Mouse (Mus musculus): Measurements from ENCODE around the gene Cldn4. TPM values are rescaled to one million over a fixed set of nuclear protein-coding genes. Genes with fewer than 3 reads are reported as not detected.
"Not testable (repeated sequence)": the region's sequence is repeated elsewhere in the genome, so short reads cannot be mapped to it uniquely, and the experiment has no call there.

Gene Cldn4
- polyA plus RNA-seq, 1 experiment from 2014 or later, result 13.6 TPM

DNA sequence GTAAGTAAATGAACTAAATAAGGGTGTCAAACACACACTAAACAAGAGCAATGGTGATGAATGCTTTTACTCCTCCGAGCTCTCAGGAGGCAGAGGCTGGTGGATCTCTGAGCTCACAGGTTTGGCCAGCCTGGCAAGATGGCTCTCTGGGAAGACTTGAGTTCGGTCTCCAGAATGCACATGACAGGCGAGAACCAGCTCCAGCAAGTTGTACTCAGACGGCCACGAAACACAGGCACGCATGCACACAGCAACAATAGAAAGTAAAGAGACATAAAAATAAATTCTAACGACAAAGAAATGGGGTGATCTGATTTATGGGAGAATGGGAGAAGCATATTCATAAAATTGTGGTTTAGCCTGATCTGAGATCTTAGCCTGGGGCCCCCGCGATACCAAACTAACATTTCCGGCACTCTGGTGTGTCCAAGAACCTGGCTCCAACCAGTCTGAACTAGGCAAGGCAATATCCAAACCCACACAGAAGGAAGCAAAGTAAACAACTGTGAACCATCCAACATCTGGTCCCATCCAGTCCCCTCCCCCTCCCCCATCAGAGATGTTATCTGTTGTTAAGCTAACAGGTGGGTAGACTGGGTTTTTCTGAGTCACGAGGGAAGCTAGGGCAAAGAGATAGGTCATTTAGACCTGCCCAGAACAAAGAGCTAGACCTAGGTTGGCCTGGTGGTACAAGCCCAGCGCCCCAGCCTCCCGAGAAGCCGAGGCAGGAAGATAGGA is 5.1 kb downstream of the Cldn4 start:
- no peaks in the 10 kb centered on the region for H3K4me1 ChIP-seq (ENCODE audit: control insufficient read depth, insufficient read depth, low read length)
- H3K27me3 ChIP-seq (ENCODE audit: control insufficient read depth, insufficient read depth, low read length), result peaks cover 20% of the 10 kb centered on the region
- no peak overlapping the region for H3K4me3 ChIP-seq (ENCODE audit: low read depth, low read length)
- 75% methylated on average over 14 of the region's 14 CpGs for WGBS
- no peak overlapping the region for H3K4me2 ChIP-seq (ENCODE audit: low read depth, severe bottlenecking)
- no peak overlapping the region for H3K9ac ChIP-seq (ENCODE audit: low read length)
- H3K9me3 ChIP-seq (ENCODE audit: control insufficient read depth, low read length), result no peaks in the 10 kb centered on the region
- no peak for ATAC-seq (ENCODE audit: insufficient number of reproducible peaks, low FRiP score, low TSS enrichment, low read depth)
- no peak for DNase-seq (ENCODE audit: low spot score)
- no peak overlapping the region for H3K27ac ChIP-seq (replicated peaks; ENCODE audit: low read depth, low read length)
- no peaks in the 10 kb centered on the region for H3K36me3 ChIP-seq (ENCODE audit: control insufficient read depth, insufficient read depth, low read length)

DNA sequence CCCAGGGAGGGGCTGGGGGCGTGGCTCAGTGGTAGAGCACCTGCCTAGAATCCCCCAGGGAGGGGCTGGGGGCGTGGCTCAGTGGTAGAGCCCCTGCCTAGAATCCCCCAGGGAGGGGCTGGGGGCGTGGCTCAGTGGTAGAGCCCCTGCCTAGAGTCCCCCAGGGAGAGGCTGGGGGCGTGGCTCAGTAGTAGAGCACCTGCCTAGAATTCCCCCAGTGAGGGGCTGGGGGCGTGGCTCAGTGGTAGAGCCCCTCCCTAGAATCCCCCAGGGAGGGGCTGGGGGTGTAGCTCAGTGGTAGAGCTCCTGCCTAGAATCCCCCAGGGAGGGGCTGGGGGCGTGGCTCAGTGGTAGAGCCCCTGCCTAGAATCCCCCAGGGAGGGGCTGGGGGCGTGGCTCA is 7.2 kb downstream of the Cldn4 start:
- H3K9me3 ChIP-seq (ENCODE audit: control insufficient read depth, low read length); H3K4me2 ChIP-seq (ENCODE audit: low read depth, severe bottlenecking); H3K9ac ChIP-seq (ENCODE audit: low read length); DNase-seq (ENCODE audit: low spot score); H3K36me3 ChIP-seq (ENCODE audit: control insufficient read depth, insufficient read depth, low read length); H3K27ac ChIP-seq (replicated peaks; ENCODE audit: low read depth, low read length); ATAC-seq (ENCODE audit: insufficient number of reproducible peaks, low FRiP score, low TSS enrichment, low read depth); H3K27me3 ChIP-seq (ENCODE audit: control insufficient read depth, insufficient read depth, low read length); H3K4me3 ChIP-seq (ENCODE audit: low read depth, low read length); H3K4me1 ChIP-seq (ENCODE audit: control insufficient read depth, insufficient read depth, low read length): not testable (repeated sequence)
- WGBS, result 78% methylated on average over 2 of the region's 7 CpGs

DNA sequence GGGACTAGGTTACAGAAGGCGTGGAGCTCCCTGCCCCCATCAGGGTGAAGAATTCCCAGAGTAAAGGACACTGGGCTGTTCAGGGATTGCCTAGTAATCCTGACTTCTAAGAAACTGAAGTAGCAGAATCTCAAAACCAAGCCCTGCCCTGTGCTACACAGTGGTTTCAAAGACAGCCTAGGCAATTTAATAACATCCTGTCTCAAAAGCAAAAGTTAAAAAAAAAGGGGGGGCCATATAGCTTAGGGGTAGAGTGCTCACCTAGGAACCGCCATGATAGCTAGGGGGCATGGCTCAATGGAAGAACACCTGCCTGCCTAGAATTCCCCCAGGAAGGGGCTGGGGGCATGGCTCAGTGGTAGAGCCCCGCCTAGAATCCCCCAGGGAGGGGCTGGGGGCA is 7.7 kb downstream of the Cldn4 start:
- Histone ChIP-seq H3K9me3 (ENCODE audit: control insufficient read depth, low read length) (no peaks in the 10 kb centered on the region), H3K36me3 (ENCODE audit: control insufficient read depth, insufficient read depth, low read length) (no peaks in the 10 kb centered on the region), H3K4me2 (ENCODE audit: low read depth, severe bottlenecking) (no peak overlapping the region), H3K27me3 (ENCODE audit: control insufficient read depth, insufficient read depth, low read length) (no peaks in the 10 kb centered on the region), H3K9ac (ENCODE audit: low read length) (no peak overlapping the region), H3K27ac (replicated peaks; ENCODE audit: low read depth, low read length) (no peak overlapping the region), H3K4me1 (ENCODE audit: control insufficient read depth, insufficient read depth, low read length) (no peaks in the 10 kb centered on the region), H3K4me3 (ENCODE audit: low read depth, low read length) (no peak overlapping the region)
- ATAC-seq (ENCODE audit: insufficient number of reproducible peaks, low FRiP score, low TSS enrichment, low read depth) (no peak), DNase-seq (ENCODE audit: low spot score) (no peak)
- 75% methylated on average over 3 of the region's 3 CpGs for WGBS

DNA sequence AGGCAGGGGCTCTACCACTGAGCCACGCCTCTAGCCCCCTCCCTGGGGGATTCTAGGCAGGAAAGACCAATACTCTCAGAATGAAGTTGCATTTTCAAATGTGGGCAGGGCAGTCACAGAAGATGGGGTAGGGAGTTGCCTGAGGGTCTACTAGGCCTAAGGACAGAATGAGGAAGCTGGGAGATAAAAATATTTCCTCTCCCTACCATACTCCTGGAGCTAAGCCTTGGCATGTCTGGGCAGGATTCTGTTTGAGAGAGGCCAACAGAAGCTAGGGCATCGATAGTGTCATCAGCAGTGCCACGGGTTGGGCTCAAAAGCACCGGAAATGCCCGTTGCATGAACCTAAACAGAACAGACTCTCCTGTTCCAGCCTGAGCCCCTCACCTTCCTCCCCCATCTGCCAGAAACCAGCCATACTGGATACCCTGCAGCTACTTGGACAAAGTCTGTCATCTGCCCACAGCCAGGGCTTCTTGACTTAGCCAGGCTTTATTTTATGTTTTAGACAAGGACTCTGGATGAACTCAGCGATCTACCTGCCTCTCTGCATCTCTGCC is 10.0 kb downstream of the Cldn4 start:
- no peak overlapping the region for H3K27ac ChIP-seq (replicated peaks; ENCODE audit: low read depth, low read length)
- no peaks in the 10 kb centered on the region for H3K36me3 ChIP-seq (ENCODE audit: control insufficient read depth, insufficient read depth, low read length)

DNA sequence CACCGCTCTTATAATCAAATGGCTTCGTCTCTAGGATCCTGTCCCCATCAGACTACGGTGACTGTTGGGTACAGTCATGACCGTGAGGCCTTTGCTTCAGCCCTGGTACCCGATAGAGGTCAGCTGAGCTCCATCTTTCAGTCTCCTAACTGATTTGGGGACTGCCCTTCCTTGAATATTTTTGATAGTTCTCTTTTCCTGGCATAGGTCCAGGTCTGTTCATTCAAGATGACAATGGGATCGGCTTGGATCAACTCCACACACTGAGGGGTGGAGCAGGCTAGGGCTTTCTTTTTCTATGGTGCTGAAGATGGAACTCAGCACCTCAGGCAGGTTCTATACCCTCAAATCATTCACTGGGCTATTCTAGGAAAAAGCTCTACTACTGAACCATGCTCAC is 10.7 kb downstream of the Cldn4 start:
- Histone ChIP-seq H3K27ac (replicated peaks; ENCODE audit: low read depth, low read length) (no peak overlapping the region), H3K9me3 (ENCODE audit: control insufficient read depth, low read length) (no peaks in the 10 kb centered on the region), H3K4me2 (ENCODE audit: low read depth, severe bottlenecking) (no peak overlapping the region), H3K27me3 (ENCODE audit: control insufficient read depth, insufficient read depth, low read length) (no peaks in the 10 kb centered on the region), H3K4me1 (ENCODE audit: control insufficient read depth, insufficient read depth, low read length) (no peaks in the 10 kb centered on the region), H3K36me3 (ENCODE audit: control insufficient read depth, insufficient read depth, low read length) (no peaks in the 10 kb centered on the region), H3K4me3 (ENCODE audit: low read depth, low read length) (no peak overlapping the region), H3K9ac (ENCODE audit: low read length) (no peak overlapping the region)
- WGBS, result 95% methylated on average over 6 of the region's 6 CpGs
- DNase-seq (ENCODE audit: low spot score), result no peak
- no peak for ATAC-seq (ENCODE audit: insufficient number of reproducible peaks, low FRiP score, low TSS enrichment, low read depth)

More for the DNA sequence above, 10.0 kb downstream of the Cldn4 start:
- no peaks in the 10 kb centered on the region for H3K9me3 ChIP-seq (ENCODE audit: control insufficient read depth, low read length)
- H3K27me3 ChIP-seq (ENCODE audit: control insufficient read depth, insufficient read depth, low read length), result no peaks in the 10 kb centered on the region
- no peak overlapping the region for H3K4me2 ChIP-seq (ENCODE audit: low read depth, severe bottlenecking)
- H3K4me3 ChIP-seq (ENCODE audit: low read depth, low read length), result no peak overlapping the region
- no peak for DNase-seq (ENCODE audit: low spot score)
- H3K9ac ChIP-seq (ENCODE audit: low read length), result no peak overlapping the region
- ATAC-seq (ENCODE audit: insufficient number of reproducible peaks, low FRiP score, low TSS enrichment, low read depth), result no peak
- H3K4me1 ChIP-seq (ENCODE audit: control insufficient read depth, insufficient read depth, low read length), result no peaks in the 10 kb centered on the region
- WGBS, result 81% methylated on average over 6 of the region's 6 CpGs

DNA sequence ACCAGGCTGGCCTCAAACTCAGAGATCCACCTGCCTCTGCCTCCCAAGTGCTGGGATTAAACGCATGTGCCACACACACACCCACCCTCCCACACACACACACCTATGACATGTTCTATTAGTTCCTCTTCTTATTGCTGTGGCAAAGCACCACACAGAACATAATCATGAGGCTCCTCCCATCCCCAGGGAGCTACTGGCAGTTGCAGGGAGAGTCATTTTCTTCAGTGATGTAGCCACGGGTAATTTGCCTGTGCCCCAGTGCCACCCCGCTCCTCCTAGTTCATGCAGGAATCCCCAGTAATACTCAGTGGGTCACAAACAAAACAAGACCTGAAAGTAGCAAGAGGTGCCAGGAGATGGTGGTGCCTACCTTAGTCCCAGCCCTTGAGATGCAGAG is 12.1 kb downstream of the Cldn4 start:
- 95% methylated on average over 3 of the region's 3 CpGs for WGBS
- Histone ChIP-seq H3K4me2 (ENCODE audit: low read depth, severe bottlenecking) (no peak overlapping the region), H3K36me3 (ENCODE audit: control insufficient read depth, insufficient read depth, low read length) (no peaks in the 10 kb centered on the region), H3K27me3 (ENCODE audit: control insufficient read depth, insufficient read depth, low read length) (no peaks in the 10 kb centered on the region), H3K4me1 (ENCODE audit: control insufficient read depth, insufficient read depth, low read length) (no peaks in the 10 kb centered on the region), H3K9me3 (ENCODE audit: control insufficient read depth, low read length) (no peaks in the 10 kb centered on the region), H3K27ac (replicated peaks; ENCODE audit: low read depth, low read length) (no peak overlapping the region), H3K4me3 (ENCODE audit: low read depth, low read length) (no peak overlapping the region), H3K9ac (ENCODE audit: low read length) (no peak overlapping the region)
- DNase-seq (ENCODE audit: low spot score) (no peak), ATAC-seq (ENCODE audit: insufficient number of reproducible peaks, low FRiP score, low TSS enrichment, low read depth) (no peak)

DNA sequence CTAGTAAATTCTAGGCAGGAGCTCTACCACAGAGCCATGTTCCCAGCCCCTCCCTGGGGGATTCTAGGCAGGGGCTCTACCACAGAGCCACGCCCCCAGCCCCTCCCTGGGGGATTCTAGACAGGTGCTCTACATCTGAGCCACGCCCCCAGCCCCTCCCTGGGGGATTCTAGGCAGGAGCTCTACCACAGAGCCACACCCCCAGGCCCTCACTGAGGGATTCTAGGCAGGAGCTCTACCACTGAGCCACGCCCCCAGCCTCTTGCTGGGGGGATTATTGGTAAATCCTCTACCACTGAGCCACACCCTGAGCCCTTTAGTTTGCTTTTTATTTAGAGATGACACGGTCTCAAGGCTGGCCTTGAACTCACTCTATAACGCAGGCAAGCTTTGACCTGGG is 13.0 kb downstream of the Cldn4 start:
- not testable (repeated sequence) for H3K9me3 ChIP-seq (ENCODE audit: control insufficient read depth, low read length); H3K36me3 ChIP-seq (ENCODE audit: control insufficient read depth, insufficient read depth, low read length); DNase-seq (ENCODE audit: low spot score); H3K27me3 ChIP-seq (ENCODE audit: control insufficient read depth, insufficient read depth, low read length); ATAC-seq (ENCODE audit: insufficient number of reproducible peaks, low FRiP score, low TSS enrichment, low read depth); H3K4me2 ChIP-seq (ENCODE audit: low read depth, severe bottlenecking); H3K4me1 ChIP-seq (ENCODE audit: control insufficient read depth, insufficient read depth, low read length); H3K27ac ChIP-seq (replicated peaks; ENCODE audit: low read depth, low read length); H3K4me3 ChIP-seq (ENCODE audit: low read depth, low read length); H3K9ac ChIP-seq (ENCODE audit: low read length)
- 92% methylated on average over 5 of the region's 5 CpGs for WGBS

DNA sequence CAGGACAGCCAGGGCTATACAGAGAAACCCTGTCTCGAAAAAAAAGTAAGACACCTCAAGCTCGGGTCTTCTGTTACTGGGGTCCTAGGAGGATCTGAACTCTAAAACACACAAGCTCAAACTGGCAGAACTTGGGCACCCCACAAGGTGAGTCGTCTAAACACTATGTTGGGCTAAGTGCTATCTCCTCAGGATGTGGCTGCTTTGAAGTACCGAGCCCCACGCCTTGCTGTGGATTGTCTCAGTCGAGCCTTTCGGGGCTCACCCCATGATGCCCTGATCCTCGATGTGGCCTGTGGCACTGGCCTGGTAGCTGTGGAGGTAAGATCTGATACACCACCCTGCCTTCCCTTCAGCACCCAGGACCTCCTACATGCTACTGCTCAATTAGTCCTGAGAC is 13.5 kb downstream of the Cldn4 start:
- no peaks in the 10 kb centered on the region for H3K27me3 ChIP-seq (ENCODE audit: control insufficient read depth, insufficient read depth, low read length)
- no peaks in the 10 kb centered on the region for H3K36me3 ChIP-seq (ENCODE audit: control insufficient read depth, insufficient read depth, low read length)
- H3K27ac ChIP-seq (replicated peaks; ENCODE audit: low read depth, low read length), result no peak overlapping the region
- WGBS, result 90% methylated on average over 8 of the region's 8 CpGs
- DNase-seq (ENCODE audit: low spot score) (no peak), ATAC-seq (ENCODE audit: insufficient number of reproducible peaks, low FRiP score, low TSS enrichment, low read depth) (no peak)
- H3K4me3 ChIP-seq (ENCODE audit: low read depth, low read length), result no peak overlapping the region
- H3K9ac ChIP-seq (ENCODE audit: low read length), result no peak overlapping the region
- no peak overlapping the region; the same call in 1 of the 2 replicates for H3K4me2 ChIP-seq (ENCODE audit: low read depth, severe bottlenecking)
- no peaks in the 10 kb centered on the region for H3K9me3 ChIP-seq (ENCODE audit: control insufficient read depth, low read length)
- H3K4me1 ChIP-seq (ENCODE audit: control insufficient read depth, insufficient read depth, low read length), result no peaks in the 10 kb centered on the region

DNA sequence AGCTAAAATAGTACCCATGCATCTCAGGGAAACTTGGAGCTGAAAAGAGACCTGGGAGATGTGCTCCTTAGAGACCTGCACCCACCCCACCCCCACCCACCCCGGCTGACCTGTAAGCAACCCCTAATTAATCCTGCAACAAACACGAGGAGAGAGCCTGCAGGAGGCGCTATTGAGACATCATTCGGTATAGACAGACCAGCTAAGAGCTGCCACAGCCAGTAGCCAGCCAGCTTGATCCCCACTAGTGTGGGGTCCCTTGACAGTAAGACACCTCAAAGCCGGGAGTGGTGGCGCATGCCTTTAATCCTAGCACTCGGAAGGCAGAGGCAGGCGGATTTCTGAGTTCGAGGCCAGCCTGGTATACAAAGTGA is 13.8 kb downstream of the Cldn4 start:
- H3K9me3 ChIP-seq (ENCODE audit: control insufficient read depth, low read length), result no peaks in the 10 kb centered on the region
- 48% methylated on average over 9 of the region's 9 CpGs for WGBS
- peak; percentile 31; the same call in 1 of the 2 replicates for ATAC-seq (ENCODE audit: insufficient number of reproducible peaks, low FRiP score, low TSS enrichment, low read depth)

More for the DNA sequence above, 13.8 kb downstream of the Cldn4 start:
- Histone ChIP-seq H3K27me3 (ENCODE audit: control insufficient read depth, insufficient read depth, low read length) (no peaks in the 10 kb centered on the region), H3K9ac (ENCODE audit: low read length) (peak overlapping the region; percentile 68), H3K4me3 (ENCODE audit: low read depth, low read length) (peak overlapping the region; percentile 60), H3K36me3 (ENCODE audit: control insufficient read depth, insufficient read depth, low read length) (no peaks in the 10 kb centered on the region), H3K4me2 (ENCODE audit: low read depth, severe bottlenecking) (peak overlapping the region; percentile 97), H3K27ac (replicated peaks; ENCODE audit: low read depth, low read length) (no peak overlapping the region), H3K4me1 (ENCODE audit: control insufficient read depth, insufficient read depth, low read length) (no peaks in the 10 kb centered on the region)
- peak; percentile 76 for DNase-seq (ENCODE audit: low spot score)
